Mouse (Mus musculus): ENCODE results near the gene Celf5. TPM values are rescaled to one million over a fixed set of nuclear protein-coding genes. Genes with fewer than 3 reads are reported as not detected.
A peak's percentile ranks its signal among the peaks of the same experiment; 100 is the strongest.

Celf5 gene
- total and polyA plus RNA-seq, 2 experiments from 2014 or later: 0.07 TPM; not detected in 1

GRCm38 (mm10) chr10:81464405-81465264 lies 17.9 kb downstream of the Celf5 start:
- H3K4me1 ChIP-seq (ENCODE audit: control insufficient read depth, insufficient read depth): no peaks in the 10 kb centered on the region
- 4% methylated on average over 32 of the region's 33 CpGs for WGBS
- DNase-seq (ENCODE audit: low spot score) (no peak), ATAC-seq (ENCODE audit: insufficient read depth, low read depth) (peak; percentile 60)
- no peak overlapping the region for H3K9ac ChIP-seq (replicated peaks; ENCODE audit: low read depth, low read length)
- no peak for TF ChIP-seq CTCF (IDR thresholded peaks at IDR 0.05; ENCODE audit: low read depth)
- no peak for TF ChIP-seq EP300 (IDR thresholded peaks at IDR 0.05; ENCODE audit: low read depth)
- H3K27me3 ChIP-seq (ENCODE audit: control insufficient read depth, insufficient read depth, low read length): peaks cover 84% of the 10 kb centered on the region
- peak overlapping the region; percentile 25; the same call in 1 of the 2 replicates for H3K4me3 ChIP-seq (ENCODE audit: low read depth, low read length)
- peak overlapping the region; percentile 35 for H3K4me2 ChIP-seq (ENCODE audit: low read depth, low read length)
- H3K27ac ChIP-seq (ENCODE audit: low read depth): no peak overlapping the region
- H3K36me3 ChIP-seq (replicated peaks; ENCODE audit: control insufficient read depth, insufficient read depth, low read length): no peaks in the 10 kb centered on the region
- no peaks in the 10 kb centered on the region for H3K9me3 ChIP-seq (replicated peaks; ENCODE audit: control insufficient read depth, low read length)

GRCm38 (mm10) chr10:81463531-81463930 lies 19.0 kb downstream of the Celf5 start:
- DNase-seq (ENCODE audit: low spot score) (no peak), ATAC-seq (ENCODE audit: insufficient read depth, low read depth) (no peak)
- 54% methylated on average over 4 of the region's 4 CpGs for WGBS
- Histone ChIP-seq H3K9me3 (replicated peaks; ENCODE audit: control insufficient read depth, low read length) (no peaks in the 10 kb centered on the region), H3K27ac (ENCODE audit: low read depth) (no peak overlapping the region), H3K27me3 (ENCODE audit: control insufficient read depth, insufficient read depth, low read length) (peaks cover 91% of the 10 kb centered on the region), H3K9ac (replicated peaks; ENCODE audit: low read depth, low read length) (no peak overlapping the region), H3K4me3 (ENCODE audit: low read depth, low read length) (no peak overlapping the region), H3K36me3 (replicated peaks; ENCODE audit: control insufficient read depth, insufficient read depth, low read length) (no peaks in the 10 kb centered on the region), H3K4me2 (ENCODE audit: low read depth, low read length) (no peak overlapping the region), H3K4me1 (ENCODE audit: control insufficient read depth, insufficient read depth) (no peaks in the 10 kb centered on the region)
- TF ChIP-seq EP300 (IDR thresholded peaks at IDR 0.05; ENCODE audit: low read depth): no peak
- TF ChIP-seq CTCF (IDR thresholded peaks at IDR 0.05; ENCODE audit: low read depth): no peak

DNA sequence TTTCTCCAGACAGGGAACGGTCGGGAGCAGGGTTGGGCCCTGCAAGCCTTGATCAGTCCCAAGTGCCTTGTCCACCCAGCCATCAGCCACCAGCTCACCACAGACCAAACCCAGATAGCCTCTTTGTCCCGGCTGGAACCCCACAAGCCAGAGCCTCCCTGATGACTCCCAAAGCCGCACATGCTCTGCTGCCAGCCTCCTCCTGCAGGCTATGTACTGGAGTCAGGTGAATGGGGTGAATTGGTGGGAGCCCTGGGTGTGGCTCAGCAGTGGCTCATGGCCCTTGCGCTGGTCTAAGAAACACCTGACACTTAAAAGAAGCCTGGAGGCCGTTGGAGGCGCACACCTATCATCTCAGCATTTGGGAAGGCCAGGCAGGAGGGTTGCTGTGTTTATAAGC lies 19.6 kb downstream of the Celf5 start:
- DNase-seq (ENCODE audit: low spot score) (no peak), ATAC-seq (ENCODE audit: insufficient read depth, low read depth) (no peak)
- Histone ChIP-seq H3K4me1 (ENCODE audit: control insufficient read depth, insufficient read depth) (no peaks in the 10 kb centered on the region), H3K27me3 (ENCODE audit: control insufficient read depth, insufficient read depth, low read length) (peaks cover 94% of the 10 kb centered on the region), H3K4me2 (ENCODE audit: low read depth, low read length) (no peak overlapping the region), H3K4me3 (ENCODE audit: low read depth, low read length) (no peak overlapping the region), H3K9me3 (replicated peaks; ENCODE audit: control insufficient read depth, low read length) (no peaks in the 10 kb centered on the region), H3K27ac (ENCODE audit: low read depth) (no peak overlapping the region), H3K36me3 (replicated peaks; ENCODE audit: control insufficient read depth, insufficient read depth, low read length) (no peaks in the 10 kb centered on the region), H3K9ac (replicated peaks; ENCODE audit: low read depth, low read length) (no peak overlapping the region)
- 65% methylated on average over 7 of the region's 7 CpGs for WGBS
- TF ChIP-seq EP300 (IDR thresholded peaks at IDR 0.05; ENCODE audit: low read depth) (no peak), CTCF (IDR thresholded peaks at IDR 0.05; ENCODE audit: low read depth) (no peak)

DNA sequence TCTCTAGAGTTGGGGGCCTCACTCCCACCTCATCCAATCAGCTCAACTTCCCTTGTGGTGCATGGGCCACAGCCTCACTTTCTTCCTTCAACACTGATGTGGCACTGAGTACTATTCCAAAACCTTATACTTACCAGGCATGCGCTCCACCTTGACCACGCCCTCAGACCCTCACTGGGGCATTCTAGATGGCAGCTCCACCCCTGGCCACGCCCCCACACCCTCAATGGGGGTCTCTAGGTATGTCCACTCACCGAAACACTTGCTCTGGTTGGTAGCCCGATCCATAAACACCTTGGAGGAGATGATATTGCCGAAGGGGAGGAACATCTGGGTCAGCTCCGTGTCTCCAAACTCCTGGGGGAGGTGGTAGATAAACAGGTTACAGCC lies 20.1 kb downstream of the Celf5 start:
- H3K4me3 ChIP-seq (ENCODE audit: low read depth, low read length): no peak overlapping the region
- H3K4me1 ChIP-seq (ENCODE audit: control insufficient read depth, insufficient read depth): no peaks in the 10 kb centered on the region
- no peaks in the 10 kb centered on the region for H3K9me3 ChIP-seq (replicated peaks; ENCODE audit: control insufficient read depth, low read length)
- peaks cover 96% of the 10 kb centered on the region for H3K27me3 ChIP-seq (ENCODE audit: control insufficient read depth, insufficient read depth, low read length)
- H3K27ac ChIP-seq (ENCODE audit: low read depth): no peak overlapping the region
- H3K9ac ChIP-seq (replicated peaks; ENCODE audit: low read depth, low read length): no peak overlapping the region
- WGBS: 35% methylated on average over 7 of the region's 7 CpGs
- no peak for DNase-seq (ENCODE audit: low spot score)
- ATAC-seq (ENCODE audit: insufficient read depth, low read depth): no peak
- H3K4me2 ChIP-seq (ENCODE audit: low read depth, low read length): no peak overlapping the region
- H3K36me3 ChIP-seq (replicated peaks; ENCODE audit: control insufficient read depth, insufficient read depth, low read length): no peaks in the 10 kb centered on the region
- TF ChIP-seq EP300 (IDR thresholded peaks at IDR 0.05; ENCODE audit: low read depth): no peak
- no peak for TF ChIP-seq CTCF (IDR thresholded peaks at IDR 0.05; ENCODE audit: low read depth)

- WGBS: 6% methylated on average over 16 of the region's 16 CpGs
- no peaks in the 10 kb centered on the region for H3K36me3 ChIP-seq (replicated peaks; ENCODE audit: control insufficient read depth, insufficient read depth, low read length)
- no peak overlapping the region for H3K27ac ChIP-seq (ENCODE audit: low read depth)
- peaks cover 97% of the 10 kb centered on the region for H3K27me3 ChIP-seq (ENCODE audit: control insufficient read depth, insufficient read depth, low read length)
- H3K4me3 ChIP-seq (ENCODE audit: low read depth, low read length): no peak overlapping the region
- H3K9me3 ChIP-seq (replicated peaks; ENCODE audit: control insufficient read depth, low read length): no peaks in the 10 kb centered on the region
- DNase-seq (ENCODE audit: low spot score) (no peak), ATAC-seq (ENCODE audit: insufficient read depth, low read depth) (no peak)
- H3K4me2 ChIP-seq (ENCODE audit: low read depth, low read length): no peak overlapping the region
- H3K4me1 ChIP-seq (ENCODE audit: control insufficient read depth, insufficient read depth): no peaks in the 10 kb centered on the region
- TF ChIP-seq CTCF (IDR thresholded peaks at IDR 0.05; ENCODE audit: low read depth) (no peak), EP300 (IDR thresholded peaks at IDR 0.05; ENCODE audit: low read depth) (no peak)
- H3K9ac ChIP-seq (replicated peaks; ENCODE audit: low read depth, low read length): no peak overlapping the region
Measured at GRCm38 (mm10) chr10:81461673-81462414, 20.7 kb downstream of the Celf5 start.
